Mouse (Mus musculus) heart, postnatal 36 days (tissue): ENCODE data around the gene Gigyf1. TPM values are rescaled to one million over a fixed set of nuclear protein-coding genes. Genes with fewer than 3 reads are reported as not detected.

Experiments
- DNase-seq, 2 experiments: peaks; one replicate each; pipeline ENCODE4 v3.0.0; 2021 to 2022
- intact Hi-C: fragments of 180-260 bp; cut with DNase I; formaldehyde crosslinking; loops from one replicate; pipeline ENCODE4 v1.15.1; 2025
- total RNA-seq, 2 experiments: library from RNA; stranded (reverse); gene quantifications; 2 replicates each; pipeline ENCODE4 v1.2.3; 2021

Gene Gigyf1
- 10 to 100 TPM; 29.5 to 35.4 TPM for total RNA-seq

DNA sequence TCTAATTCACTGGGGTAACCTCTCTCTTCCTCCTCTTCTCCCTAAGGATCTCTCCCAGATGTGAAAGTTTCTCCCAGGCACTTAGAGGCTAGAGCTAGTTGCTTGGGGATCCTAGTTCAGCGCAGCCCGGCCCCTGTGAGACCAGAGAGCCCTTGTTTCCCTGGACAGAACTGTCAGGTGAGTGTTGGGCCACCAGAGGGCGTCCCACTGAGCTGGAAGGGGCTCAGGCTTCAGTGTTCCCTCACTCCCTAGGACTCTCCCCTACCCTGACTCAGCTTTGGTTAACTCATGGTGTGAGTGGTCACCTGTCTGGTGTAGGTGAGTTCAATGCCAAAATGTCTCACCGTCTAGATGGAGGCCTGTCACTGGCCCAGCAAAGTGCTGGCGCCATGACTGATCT, at the start of gene Gigyf1:
Gigyf1 (plus strand) TSS at position 113 of the 400 bp plus-strand sequence.
- intact Hi-C loops, result no loop called here
- no peak for DNase-seq

- DNase-seq, result no peak
- intact Hi-C loops, result no loop called here
These were observed 46.0 kb upstream of the Gigyf1 start for GRCm38 (mm10) chr5:137472252-137472904.

- intact Hi-C loops, result no loop called here
- no peak for DNase-seq
These were observed 44.0 kb upstream of the Gigyf1 start for GRCm38 (mm10) chr5:137474351-137474750.

GRCm38 (mm10) chr5:137476964-137477363, 41.4 kb upstream of the Gigyf1 start, which contains the start of gene Zan:
TSS of gene Zan (minus strand) at chr5:137477064.
- intact Hi-C loops, result loop anchor here (5.0 kb wide), 1 partner anchor 345 kb away; no protein-coding TSS in a partner anchor
- no peak for DNase-seq

GRCm38 (mm10) chr5:137481138-137481537, 37.2 kb upstream of the Gigyf1 start:
- DNase-seq, result peak; percentile 81 to 90
- intact Hi-C loops, result loop anchor here (5.0 kb wide), 1 partner anchor 281 kb away; no protein-coding TSS in a partner anchor

DNA sequence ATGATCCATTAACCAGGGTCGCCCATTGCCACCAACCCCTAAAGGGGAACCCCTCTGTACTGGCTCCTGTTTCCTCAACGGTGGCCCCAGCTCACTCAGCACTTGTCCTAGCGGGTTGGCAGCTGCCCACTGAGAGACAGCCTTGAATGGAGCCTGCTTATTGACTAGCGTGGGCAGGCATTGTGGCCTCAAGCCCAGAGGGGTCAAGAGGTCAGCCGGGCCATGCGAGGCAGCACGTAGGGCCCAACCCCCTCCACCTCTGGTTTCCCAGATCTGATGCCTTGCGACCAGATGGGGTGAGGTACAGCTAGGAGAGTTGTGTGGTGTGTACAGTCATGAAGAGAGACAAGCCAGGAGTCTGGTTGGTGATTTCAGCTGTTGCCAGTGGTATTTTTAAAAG, 36.5 kb upstream of the Gigyf1 start:
- intact Hi-C loops, result loop anchor here (5.0 kb wide), 1 partner anchor 280 kb away; no protein-coding TSS in a partner anchor
- DNase-seq, result no peak

- DNase-seq, result no peak
- intact Hi-C loops, result no loop called here
These were observed 33.1 kb upstream of the Gigyf1 start for GRCm38 (mm10) chr5:137485071-137485850.

- intact Hi-C loops, result no loop called here
- no peak for DNase-seq
These were observed 32.5 kb upstream of the Gigyf1 start for GRCm38 (mm10) chr5:137485851-137486155.

GRCm38 (mm10) chr5:137487616-137488015, 30.7 kb upstream of the Gigyf1 start:
- DNase-seq, result no peak
- intact Hi-C loops, result no loop called here

DNA sequence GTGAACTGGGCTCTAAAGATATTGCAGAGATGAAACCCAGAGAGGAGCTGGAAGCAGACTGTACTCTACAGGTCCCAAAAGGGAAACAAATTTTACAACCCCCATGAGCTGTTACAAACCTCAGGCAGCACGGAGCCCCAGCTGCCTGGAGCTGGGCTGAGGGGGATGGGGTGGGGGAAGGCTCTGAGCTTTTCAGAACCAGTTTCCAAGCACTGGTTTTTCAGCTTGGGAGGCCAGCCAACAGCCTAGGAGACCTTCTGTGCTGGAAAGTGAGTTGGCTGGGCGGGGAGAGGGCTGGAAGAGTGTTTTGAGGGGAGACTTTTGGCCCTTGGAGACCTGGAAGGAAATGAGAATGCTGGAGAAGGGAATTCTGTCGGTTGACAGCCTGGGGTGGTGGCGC, 26.8 kb upstream of the Gigyf1 start:
- peak; percentile 34 to 42 for DNase-seq
- intact Hi-C loops, result no loop called here

- DNase-seq, result peak; percentile 45 to 46
- intact Hi-C loops, result no loop called here
These were observed 24.5 kb upstream of the Gigyf1 start for GRCm38 (mm10) chr5:137493831-137494230.

DNA sequence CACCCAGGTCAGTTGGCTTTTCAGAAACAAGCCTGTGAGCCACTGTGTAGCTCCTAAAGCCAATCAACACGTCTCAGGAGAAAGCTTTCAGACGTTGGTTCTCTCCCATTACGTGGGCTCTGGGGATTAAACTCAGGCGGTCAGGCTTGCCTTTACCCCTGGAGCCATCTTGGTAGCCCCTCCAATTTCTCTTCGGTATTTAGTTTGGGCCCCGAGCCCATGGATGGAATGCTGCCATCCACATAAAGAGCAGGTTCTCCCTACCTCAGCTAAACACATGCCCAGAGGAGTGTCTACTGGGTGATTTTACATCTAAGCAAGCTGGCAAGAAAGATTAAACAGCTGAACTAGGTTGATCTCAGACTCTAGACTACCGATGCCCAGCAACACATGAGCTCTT, 18.2 kb upstream of the Gigyf1 start:
- intact Hi-C loops, result no loop called here
- no peak for DNase-seq

DNA sequence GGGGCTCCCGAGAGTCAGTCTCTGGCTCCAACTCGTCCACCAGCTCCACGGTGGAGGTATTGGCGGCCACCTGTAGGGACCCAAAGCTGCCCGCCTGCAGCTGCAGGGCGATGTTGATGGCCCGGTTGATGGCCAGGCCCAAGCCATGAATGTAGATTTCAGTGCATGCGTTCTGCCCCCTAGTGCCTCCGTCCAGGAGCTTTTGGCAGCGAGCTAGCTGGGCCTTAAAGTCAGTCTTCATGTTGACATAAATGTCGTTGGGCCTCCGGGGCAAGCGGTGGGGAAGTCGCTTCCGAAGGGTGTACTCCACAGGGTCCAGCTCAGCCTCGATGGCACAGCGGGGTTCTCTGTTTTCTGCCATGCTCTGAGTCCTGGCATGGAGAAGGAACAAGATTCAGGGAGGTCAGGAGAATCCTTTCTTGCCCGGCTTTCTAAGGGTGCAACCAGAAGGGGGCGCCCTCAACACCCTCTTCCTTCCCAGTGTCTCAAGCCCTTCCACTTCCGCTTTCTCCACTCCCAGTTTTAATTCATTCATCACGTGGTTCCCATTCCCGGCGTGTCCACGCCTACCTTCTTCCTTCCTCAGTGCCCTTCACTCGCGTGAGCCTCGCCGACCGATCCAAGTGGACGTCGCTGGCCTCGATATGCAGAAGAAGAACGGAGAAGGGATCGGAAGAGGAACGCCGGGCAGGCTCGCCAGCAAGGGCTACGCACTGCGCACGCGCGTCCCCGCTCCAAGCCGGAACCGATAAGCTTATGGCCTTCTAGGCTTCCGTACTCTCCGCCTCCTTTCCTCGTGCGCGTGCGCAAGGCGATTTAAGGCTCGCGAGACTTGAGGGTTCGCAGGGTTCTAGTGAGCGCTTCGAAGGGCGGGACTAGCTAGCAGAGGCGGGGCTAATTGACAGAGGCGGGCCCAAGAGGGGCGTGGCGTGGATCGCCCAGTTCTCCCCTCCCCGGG, 16.4 kb upstream of the Gigyf1 start, which contains the start of gene Pop7:
Pop7 (minus strand) TSS at position 810 of the 958 bp plus-strand sequence.
- peak; percentile 100 for DNase-seq
- intact Hi-C loops, result loop anchor here (1.0 to 2.0 kb wide), 2 partner anchors 31 to 151 kb away; partner anchors contain the start of genes Epo and Gnb2

- DNase-seq, result peak in 1 of 2 experiments; percentile 79
- intact Hi-C loops, result loop anchor here (1.0 to 2.0 kb wide), 2 partner anchors 31 to 150 kb away; partner anchors contain the start of genes Epo and Gnb2
These were observed 15.7 kb upstream of the Gigyf1 start for GRCm38 (mm10) chr5:137502667-137503110.

DNA sequence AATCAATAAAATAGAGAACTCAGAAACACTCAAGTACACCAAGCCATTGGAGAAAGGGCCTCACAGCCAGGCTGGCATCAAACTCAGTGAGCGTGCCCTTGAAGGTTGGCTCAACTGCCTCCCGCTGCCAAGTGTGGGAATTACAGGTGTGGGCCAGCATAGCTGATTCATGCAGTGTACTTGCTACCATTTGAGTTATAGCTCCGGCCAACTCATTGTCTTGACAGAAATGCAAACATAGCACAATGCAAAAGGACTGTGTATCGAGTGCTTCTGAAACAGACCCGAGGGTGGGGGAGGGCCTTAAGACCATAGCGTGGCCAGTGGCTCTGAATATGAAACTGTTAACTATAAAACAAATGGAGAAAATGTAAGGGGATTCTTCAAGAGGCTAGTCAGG, 14.3 kb upstream of the Gigyf1 start:
- DNase-seq, result no peak
- intact Hi-C loops, result no loop called here

DNA sequence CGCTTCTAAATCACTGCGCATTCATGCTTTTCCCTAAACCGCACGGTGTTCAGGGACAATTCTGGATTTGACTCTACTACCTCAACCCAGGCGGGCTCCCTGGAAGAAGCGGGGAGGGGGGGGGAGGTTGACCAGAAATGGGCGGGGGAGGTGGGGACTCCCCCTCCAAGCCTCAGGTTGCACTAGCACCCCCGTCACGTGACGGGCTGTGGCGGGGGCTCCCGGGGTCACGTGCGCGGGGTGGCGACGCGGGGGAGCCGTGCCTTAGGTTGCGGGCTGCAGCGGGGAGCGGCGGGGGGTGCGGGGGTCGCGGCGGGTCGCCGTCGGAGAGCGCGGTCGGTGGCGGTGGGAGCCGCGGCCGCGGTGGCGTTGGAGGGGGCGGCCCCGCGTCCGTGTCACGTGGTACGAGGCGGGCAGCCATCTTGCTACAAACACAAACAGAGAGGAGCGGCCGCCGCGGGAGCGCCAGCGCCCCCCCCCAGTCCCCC, 8.3 kb upstream of the Gigyf1 start:
- peak; percentile 79 to 92 for DNase-seq
- intact Hi-C loops, result loop anchor here (5.0 kb wide), 1 partner anchor 77 kb away; no protein-coding TSS in a partner anchor

GRCm38 (mm10) chr5:137510573-137511390, 7.6 kb upstream of the Gigyf1 start:
- no peak for DNase-seq
- intact Hi-C loops, result loop anchor here (1.0 to 5.0 kb wide), 2 partner anchors 23 to 77 kb away; partner anchors contain the start of genes Epo and Gnb2

GRCm38 (mm10) chr5:137511706-137512105, 6.6 kb upstream of the Gigyf1 start:
- intact Hi-C loops, result loop anchor here (1.0 to 5.0 kb wide), 2 partner anchors 22 to 76 kb away; partner anchors contain the start of genes Epo and Gnb2
- no peak for DNase-seq
